Mouse (Mus musculus) limb, embryonic 12.5 days (tissue): ENCODE measurements at regions not wholly inside any gene's neighbourhood (a gene's known extent, or its start where the extent isn't known, plus 50 kb on each side); places are given as distances from the start of the nearest gene placed in this dataset.

Source experiments
- ATAC-seq: fragments of 200-750 bp; cut with Nextera tagmentation; 2 replicates; pipeline ENCODE4 v1.8.0; 2017; ENCODE audit warnings: low read depth, moderate TSS enrichment; ENCODE audit not compliant: insufficient number of reproducible peaks, insufficient read depth, low FRiP score, low TSS enrichment
- H3K27ac ChIP-seq: fragments of 300-500 bp; sonication (generic); 2 replicates; pipeline ENCODE4 v1.5.1; 2016; ENCODE audit warnings: mild to moderate bottlenecking, moderate library complexity
- H3K27me3 ChIP-seq: fragments of 300-500 bp; sonication (generic); 2 replicates; pipeline ENCODE4 v1.6.1; 2016; ENCODE audit warnings: mild to moderate bottlenecking, moderate library complexity
- H3K36me3 ChIP-seq: fragments of 300-500 bp; sonication (generic); 2 replicates; pipeline ENCODE4 v1.6.1; 2016; ENCODE audit warnings: mild to moderate bottlenecking, moderate library complexity
- H3K4me1 ChIP-seq: fragments of 300-500 bp; sonication (generic); replicated peaks from 2 replicates; pipeline ENCODE4 v1.6.1; 2016
- H3K4me2 ChIP-seq: fragments of 300-500 bp; sonication (generic); 2 replicates; pipeline ENCODE4 v1.6.1; 2016; ENCODE audit warnings: mild to moderate bottlenecking, moderate library complexity
- H3K4me3 ChIP-seq: fragments of 300-500 bp; sonication (generic); replicated peaks from 2 replicates; pipeline ENCODE4 v1.5.1; 2016; ENCODE audit warnings: mild to moderate bottlenecking
- H3K9ac ChIP-seq: fragments of 300-500 bp; sonication (generic); replicated peaks from 2 replicates; pipeline ENCODE4 v1.6.1; 2016; ENCODE audit warnings: mild to moderate bottlenecking, moderate library complexity
- H3K9me3 ChIP-seq: fragments of 300-500 bp; sonication (generic); 2 replicates; pipeline ENCODE4 v1.6.1; 2016; ENCODE audit warnings: mild to moderate bottlenecking, moderate library complexity
- WGBS: fragments of 180-500 bp; shearing (Covaris S2); methylation state at CpG from one replicate; pipeline ENCODE4 v1.1.7; 2016; 5-methylcytosine and 5-hydroxymethylcytosine counted together

DNA sequence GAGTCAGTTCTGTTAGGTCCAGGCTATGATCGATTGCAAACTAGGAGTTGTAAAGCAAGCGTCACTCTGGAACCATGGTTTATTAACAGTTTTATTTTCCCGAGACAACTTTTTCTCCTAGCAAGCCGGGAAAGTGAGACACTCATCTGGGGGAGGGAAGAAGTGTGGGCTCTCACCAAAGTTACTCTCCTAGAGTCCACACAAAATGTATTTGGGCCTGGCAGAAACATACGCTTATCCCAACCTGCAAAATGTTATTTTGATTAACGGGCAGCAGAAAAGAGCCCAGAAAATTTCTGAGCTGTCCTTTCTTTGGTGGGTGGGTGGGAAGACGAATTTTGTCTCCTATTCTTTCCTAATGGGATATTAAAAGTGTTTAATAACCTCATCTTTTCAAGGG lies 218.4 kb upstream of the Pkn2 start:
- Histone ChIP-seq H3K4me3 (no peak overlapping the region; the same call in 1 of the 2 replicates), H3K9me3 (no peaks in the 10 kb centered on the region), H3K4me1 (peaks cover 38% of the 10 kb centered on the region), H3K4me2 (peak overlapping the region; percentile 86), H3K36me3 (no peaks in the 10 kb centered on the region), H3K27me3 (peaks cover 12% of the 10 kb centered on the region; the same call in 1 of the 2 replicates), H3K27ac (no peak overlapping the region), H3K9ac (no peak overlapping the region)
- WGBS: 34% methylated on average over 7 of the region's 7 CpGs
- no peak for ATAC-seq

DNA sequence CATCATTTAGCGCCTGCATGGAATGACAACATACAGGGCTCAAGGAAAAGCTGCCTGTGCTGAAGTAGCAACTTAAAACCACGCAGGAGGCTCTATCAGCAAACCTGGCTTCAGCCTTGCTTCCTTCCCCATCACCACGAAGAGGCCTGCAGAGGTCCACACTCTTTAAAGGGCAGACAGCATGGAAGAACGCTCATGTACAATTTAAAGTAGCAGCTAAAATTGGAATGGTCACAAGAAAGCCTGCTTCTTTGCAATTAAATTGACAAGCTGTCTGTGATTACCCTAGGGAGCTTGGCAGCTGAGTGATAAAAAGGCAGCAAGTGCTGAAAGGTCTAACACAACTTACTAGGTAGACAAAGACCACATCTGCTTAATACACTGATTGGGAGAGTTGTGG lies 210.4 kb upstream of the Pkn2 start:
- H3K27ac ChIP-seq: no peak overlapping the region

DNA sequence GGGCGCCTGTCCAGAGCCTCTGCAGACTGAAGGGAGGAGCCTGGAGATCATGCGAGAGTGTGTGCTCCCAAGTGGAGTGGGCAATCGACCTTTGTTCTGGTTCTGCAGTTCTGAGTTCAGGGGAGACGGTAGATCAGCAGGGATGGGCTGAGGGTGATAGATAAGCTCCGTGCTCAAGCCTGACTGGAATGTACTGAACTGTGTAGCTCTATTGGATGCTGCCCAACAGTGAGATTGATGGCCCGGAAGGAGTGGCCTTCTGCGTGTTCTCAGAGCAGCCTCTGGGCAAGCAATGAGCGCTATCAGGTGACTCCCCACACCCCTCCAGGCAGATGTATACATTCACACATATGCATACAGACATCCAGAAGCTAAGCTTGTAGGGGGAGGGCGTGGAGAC lies 209.1 kb upstream of the Pkn2 start:
- H3K4me3 ChIP-seq: no peak overlapping the region
- no peak overlapping the region for H3K9ac ChIP-seq
- no peaks in the 10 kb centered on the region for H3K36me3 ChIP-seq
- 62% methylated on average over 9 of the region's 9 CpGs for WGBS
- no peaks in the 10 kb centered on the region for H3K9me3 ChIP-seq
- no peaks in the 10 kb centered on the region for H3K27me3 ChIP-seq
- peaks cover 9% of the 10 kb centered on the region for H3K4me1 ChIP-seq
- H3K27ac ChIP-seq: no peak overlapping the region
- no peak for ATAC-seq
- H3K4me2 ChIP-seq: no peak overlapping the region

More for the DNA sequence above, 210.4 kb upstream of the Pkn2 start:
- ATAC-seq: no peak
- Histone ChIP-seq H3K27me3 (no peaks in the 10 kb centered on the region), H3K9me3 (no peaks in the 10 kb centered on the region), H3K4me2 (no peak overlapping the region), H3K4me3 (no peak overlapping the region), H3K4me1 (peaks cover 9% of the 10 kb centered on the region), H3K36me3 (no peaks in the 10 kb centered on the region), H3K9ac (no peak overlapping the region)
- 41% methylated on average over 4 of the region's 4 CpGs for WGBS

DNA sequence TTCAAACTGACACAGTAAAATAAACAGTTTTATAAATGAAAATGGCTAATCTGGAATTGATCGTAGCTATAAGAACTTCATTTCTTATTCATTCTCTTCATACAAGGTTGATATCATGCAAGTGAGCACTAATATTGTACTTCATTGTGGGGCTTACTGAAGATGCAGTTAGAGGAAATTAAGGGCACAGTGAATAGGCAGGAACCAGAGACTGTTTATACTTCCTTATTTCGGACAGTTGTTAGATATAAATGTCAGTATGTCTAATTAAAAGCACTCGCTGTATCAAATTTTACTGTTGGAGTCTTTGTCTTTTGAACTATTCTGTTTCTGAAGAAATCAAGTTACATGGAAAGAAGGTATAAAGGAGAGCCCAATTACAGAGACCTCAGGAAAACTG lies 208.5 kb upstream of the Pkn2 start:
- Histone ChIP-seq H3K4me1 (peaks cover 9% of the 10 kb centered on the region), H3K27me3 (no peaks in the 10 kb centered on the region), H3K9ac (no peak overlapping the region), H3K4me3 (no peak overlapping the region), H3K9me3 (no peaks in the 10 kb centered on the region), H3K27ac (no peak overlapping the region), H3K36me3 (no peaks in the 10 kb centered on the region), H3K4me2 (no peak overlapping the region)
- WGBS: 89% methylated on average over 3 of the region's 3 CpGs
- no peak for ATAC-seq

DNA sequence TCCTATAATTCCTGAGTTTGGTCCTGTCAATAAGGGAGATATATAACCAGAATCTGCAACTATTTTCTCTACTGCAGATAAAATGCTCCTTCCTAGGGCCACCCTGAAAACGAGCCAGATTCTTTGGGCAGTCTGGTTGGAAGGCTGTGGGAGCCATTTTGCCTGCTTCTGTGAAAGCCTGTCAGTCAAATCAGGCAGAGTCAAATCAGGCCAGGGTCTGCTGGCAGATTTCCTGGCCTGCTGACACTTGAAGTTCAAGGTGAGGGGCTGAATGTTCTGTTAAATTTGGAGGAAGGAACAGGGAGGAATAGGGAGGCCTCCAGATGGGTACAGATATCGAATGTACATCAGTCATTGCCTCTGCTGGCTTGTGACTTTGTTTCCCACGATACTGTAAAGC lies 206.0 kb upstream of the Pkn2 start:
- no peaks in the 10 kb centered on the region for H3K9me3 ChIP-seq
- H3K36me3 ChIP-seq: no peaks in the 10 kb centered on the region
- H3K27ac ChIP-seq: no peak overlapping the region
- no peak overlapping the region for H3K4me3 ChIP-seq
- WGBS: 76% methylated on average over 3 of the region's 3 CpGs
- no peak overlapping the region for H3K9ac ChIP-seq
- no peak overlapping the region for H3K4me2 ChIP-seq
- H3K4me1 ChIP-seq: peaks cover 9% of the 10 kb centered on the region
- ATAC-seq: no peak
- no peaks in the 10 kb centered on the region for H3K27me3 ChIP-seq

DNA sequence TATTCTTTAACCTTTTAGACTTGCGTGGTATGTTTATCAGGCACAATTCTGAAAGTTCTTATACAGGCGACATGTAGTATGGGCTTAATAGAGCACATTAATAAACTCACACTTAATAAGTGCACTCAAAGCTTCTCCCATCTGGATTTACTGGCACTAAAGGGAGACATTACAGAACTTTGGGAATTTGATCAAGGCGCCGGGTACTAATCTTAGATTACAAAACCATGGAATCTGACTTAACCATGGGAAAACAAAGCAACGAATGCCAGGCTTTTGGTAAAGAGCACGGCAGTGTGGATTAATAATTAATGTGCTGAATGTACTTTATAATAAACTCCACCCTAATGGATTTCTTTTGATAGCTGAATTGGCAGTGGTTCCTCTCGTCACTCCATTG lies 196.5 kb upstream of the Pkn2 start:
- H3K4me1 ChIP-seq: no peaks in the 10 kb centered on the region
- H3K9me3 ChIP-seq: no peaks in the 10 kb centered on the region
- 88% methylated on average over 7 of the region's 7 CpGs for WGBS
- H3K27me3 ChIP-seq: no peaks in the 10 kb centered on the region
- no peak overlapping the region for H3K27ac ChIP-seq
- ATAC-seq: no peak
- H3K9ac ChIP-seq: no peak overlapping the region
- no peak overlapping the region for H3K4me3 ChIP-seq
- H3K36me3 ChIP-seq: no peaks in the 10 kb centered on the region
- H3K4me2 ChIP-seq: no peak overlapping the region

DNA sequence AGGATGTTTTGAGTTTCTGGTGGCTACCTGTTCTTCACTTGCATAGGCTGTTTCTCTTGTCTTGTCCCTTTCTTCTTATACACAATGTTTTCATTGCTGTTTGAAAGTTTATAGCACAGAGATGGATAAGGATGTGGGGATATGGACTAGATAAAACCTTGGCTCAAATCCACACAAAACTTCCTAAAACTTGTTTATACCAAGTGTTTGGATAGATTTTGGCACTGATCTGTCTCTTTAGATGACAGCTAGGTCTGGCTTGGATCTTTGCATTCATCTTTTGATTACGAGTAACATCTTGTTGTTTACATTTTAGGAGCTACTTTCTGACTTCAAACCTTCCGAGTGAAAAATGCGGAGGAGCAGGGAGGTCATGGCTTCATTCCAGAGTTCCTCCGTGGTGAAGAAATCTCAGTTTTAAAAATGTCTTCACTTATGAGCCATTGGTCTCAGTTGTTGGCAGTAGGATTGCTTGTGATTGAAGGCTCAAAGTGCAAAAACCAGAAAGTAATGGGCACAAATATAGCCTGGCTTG lies 190.1 kb upstream of the Pkn2 start:
- no peak overlapping the region for H3K9ac ChIP-seq
- H3K36me3 ChIP-seq: no peaks in the 10 kb centered on the region
- ATAC-seq: no peak
- H3K4me2 ChIP-seq: no peak overlapping the region
- 85% methylated on average over 4 of the region's 4 CpGs for WGBS
- no peaks in the 10 kb centered on the region for H3K9me3 ChIP-seq
- no peaks in the 10 kb centered on the region for H3K4me1 ChIP-seq
- no peaks in the 10 kb centered on the region for H3K27me3 ChIP-seq
- H3K27ac ChIP-seq: no peak overlapping the region
- no peak overlapping the region for H3K4me3 ChIP-seq

DNA sequence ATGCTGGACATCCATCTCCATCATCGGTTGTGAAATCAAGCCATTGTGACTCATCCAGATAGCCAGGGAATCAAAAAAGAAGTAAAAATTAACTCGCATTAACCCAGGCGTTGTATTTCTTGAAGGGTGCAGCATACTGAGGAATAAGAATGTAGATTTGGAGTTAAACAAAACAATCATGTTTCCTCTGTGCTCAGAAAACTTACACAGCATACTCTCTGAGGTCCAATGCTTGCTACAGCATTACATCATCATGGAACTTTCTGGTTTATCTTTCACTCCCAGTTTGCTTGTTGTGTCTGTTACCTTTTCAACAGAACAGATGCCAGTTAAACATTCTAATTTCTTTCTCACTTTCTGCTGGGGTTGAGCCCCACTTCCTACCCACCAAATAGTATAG lies 173.1 kb upstream of the Pkn2 start:
- H3K27ac ChIP-seq: no peak overlapping the region
- no peak overlapping the region for H3K4me3 ChIP-seq
- H3K4me2 ChIP-seq: no peak overlapping the region
- H3K9me3 ChIP-seq: no peaks in the 10 kb centered on the region
- no peak for ATAC-seq
- no peaks in the 10 kb centered on the region for H3K27me3 ChIP-seq
- WGBS: 86% methylated on average over 3 of the region's 3 CpGs
- no peak overlapping the region for H3K9ac ChIP-seq
- 0 out of 2 replicates have a peak, but pooled peaks cover 3% of the 10 kb centered on the region for H3K4me1 ChIP-seq
- H3K36me3 ChIP-seq: no peaks in the 10 kb centered on the region

DNA sequence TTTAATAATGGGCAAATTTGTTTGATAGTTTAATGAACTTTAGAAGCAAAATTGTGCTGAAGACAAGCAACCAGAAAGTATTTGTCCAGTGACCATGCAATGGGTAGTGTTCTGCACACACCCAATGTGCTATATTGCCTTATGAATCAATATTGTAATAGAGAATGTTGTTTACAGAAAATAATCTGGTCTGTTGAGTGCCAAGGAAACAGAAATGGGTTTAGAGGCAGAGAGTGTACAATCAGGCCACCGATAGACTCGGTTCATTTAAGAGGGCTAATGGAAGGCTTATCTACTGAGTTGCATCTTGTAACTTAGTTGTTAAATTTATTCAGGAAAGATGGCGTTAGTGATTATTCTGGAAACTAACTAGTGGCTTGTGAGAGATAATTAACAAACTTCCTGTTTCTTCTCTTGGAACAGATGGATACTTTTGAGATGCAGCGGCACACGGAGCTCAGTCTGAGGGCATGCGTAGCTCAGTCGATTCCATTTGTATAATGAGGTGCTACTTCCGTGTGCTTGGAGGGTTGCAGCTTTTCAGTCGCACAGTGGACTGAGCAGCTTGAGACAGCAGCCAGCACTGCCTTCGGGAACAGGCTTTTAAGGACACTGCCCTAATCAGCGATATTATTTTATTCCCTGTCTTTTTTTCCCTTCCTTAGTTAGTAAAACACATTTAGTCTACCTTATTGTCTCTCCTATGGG lies 171.6 kb upstream of the Pkn2 start:
- Histone ChIP-seq H3K36me3 (no peaks in the 10 kb centered on the region), H3K9ac (no peak overlapping the region), H3K9me3 (no peaks in the 10 kb centered on the region), H3K4me3 (no peak overlapping the region), H3K4me1 (0 out of 2 replicates have a peak, but pooled peaks cover 3% of the 10 kb centered on the region), H3K27ac (no peak overlapping the region), H3K27me3 (no peaks in the 10 kb centered on the region), H3K4me2 (peak overlapping the region; percentile 13)
- no peak for ATAC-seq
- 55% methylated on average over 11 of the region's 11 CpGs for whole genome bisulfite sequencing

DNA sequence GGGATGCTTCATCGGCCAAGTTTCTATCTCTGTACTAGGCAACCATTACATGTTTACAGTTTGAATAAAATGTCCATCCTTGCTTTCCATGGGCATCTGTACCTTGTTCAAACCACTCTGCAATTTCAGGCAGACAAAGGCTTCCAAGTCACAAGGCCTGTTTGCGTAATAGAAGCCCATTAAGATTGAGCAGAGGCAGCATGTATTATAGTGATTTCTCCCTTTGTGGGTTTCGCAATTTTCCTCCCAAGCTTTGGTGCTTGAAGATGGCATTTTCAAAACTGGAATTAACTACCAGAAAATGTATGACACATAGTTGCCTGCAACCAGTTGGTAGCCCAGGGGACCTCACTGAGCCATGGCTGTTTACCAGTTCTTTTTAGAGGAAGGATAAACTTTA lies 158.9 kb upstream of the Pkn2 start:
- Histone ChIP-seq H3K4me1 (no peaks in the 10 kb centered on the region), H3K36me3 (no peaks in the 10 kb centered on the region)
- WGBS: 92% methylated on average over 3 of the region's 3 CpGs

DNA sequence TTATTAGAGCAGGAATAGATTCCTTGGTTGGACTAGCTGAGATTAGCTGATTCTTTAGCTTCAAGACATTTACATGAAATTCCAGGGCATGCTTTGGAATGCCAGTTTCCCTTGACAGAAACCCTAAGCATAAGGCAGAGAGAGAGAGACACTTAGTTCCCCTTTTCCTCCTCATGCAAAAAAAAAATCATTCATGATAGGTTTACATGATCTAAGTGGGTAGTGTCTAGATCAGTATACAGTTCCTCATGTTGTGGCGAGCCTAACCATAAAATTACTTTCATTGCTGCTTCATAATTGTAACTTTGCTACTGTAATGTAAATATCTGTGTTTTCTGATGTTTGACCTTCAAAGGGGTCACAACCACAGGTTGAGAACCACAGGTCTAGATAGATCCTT lies 154.3 kb upstream of the Pkn2 start:
- H3K4me1 ChIP-seq: no peaks in the 10 kb centered on the region
- no peak overlapping the region for H3K4me2 ChIP-seq
- no peak overlapping the region for H3K4me3 ChIP-seq
- peaks cover 2% of the 10 kb centered on the region; the same call in 1 of the 2 replicates for H3K9me3 ChIP-seq
- H3K36me3 ChIP-seq: no peaks in the 10 kb centered on the region
- H3K9ac ChIP-seq: no peak overlapping the region
- WGBS: 93% methylated on average over 1 of the region's 1 CpGs
- H3K27me3 ChIP-seq: no peaks in the 10 kb centered on the region
- no peak overlapping the region for H3K27ac ChIP-seq
- ATAC-seq: no peak

More for the DNA sequence above, 158.9 kb upstream of the Pkn2 start:
- H3K9me3 ChIP-seq: no peaks in the 10 kb centered on the region
- H3K4me3 ChIP-seq: no peak overlapping the region
- no peak for ATAC-seq
- H3K27ac ChIP-seq: no peak overlapping the region
- no peak overlapping the region for H3K4me2 ChIP-seq
- H3K27me3 ChIP-seq: no peaks in the 10 kb centered on the region
- no peak overlapping the region for H3K9ac ChIP-seq

DNA sequence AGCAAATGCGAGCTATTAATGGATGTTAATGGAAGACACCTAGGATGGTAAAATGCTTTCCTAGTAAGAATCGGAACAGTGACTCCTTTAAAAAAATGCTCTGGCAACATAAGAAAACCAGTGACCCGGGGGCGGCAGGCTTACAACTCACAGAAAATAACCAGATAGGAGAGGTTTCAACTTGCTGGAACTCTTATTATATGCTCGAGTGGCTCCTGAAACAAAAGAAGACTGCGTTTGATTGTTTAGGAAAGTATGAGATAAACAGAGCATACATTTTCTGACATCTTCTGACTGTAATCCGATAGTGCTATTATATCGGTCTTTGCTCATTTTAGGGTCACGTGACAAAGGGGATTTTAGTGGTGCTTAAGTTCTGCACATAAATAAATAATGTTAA lies 152.8 kb upstream of the Pkn2 start:
- no peak for ATAC-seq
- 78% methylated on average over 9 of the region's 9 CpGs for WGBS
- H3K27me3 ChIP-seq: no peaks in the 10 kb centered on the region
- no peaks in the 10 kb centered on the region for H3K36me3 ChIP-seq
- no peaks in the 10 kb centered on the region for H3K4me1 ChIP-seq
- no peak overlapping the region for H3K4me3 ChIP-seq
- peaks cover 3% of the 10 kb centered on the region; the same call in 1 of the 2 replicates for H3K9me3 ChIP-seq
- no peak overlapping the region for H3K9ac ChIP-seq
- no peak overlapping the region for H3K27ac ChIP-seq
- no peak overlapping the region for H3K4me2 ChIP-seq
